Comparison of ENCODE assay signal across 25 mouse cellular contexts in the genomic region with DNA sequence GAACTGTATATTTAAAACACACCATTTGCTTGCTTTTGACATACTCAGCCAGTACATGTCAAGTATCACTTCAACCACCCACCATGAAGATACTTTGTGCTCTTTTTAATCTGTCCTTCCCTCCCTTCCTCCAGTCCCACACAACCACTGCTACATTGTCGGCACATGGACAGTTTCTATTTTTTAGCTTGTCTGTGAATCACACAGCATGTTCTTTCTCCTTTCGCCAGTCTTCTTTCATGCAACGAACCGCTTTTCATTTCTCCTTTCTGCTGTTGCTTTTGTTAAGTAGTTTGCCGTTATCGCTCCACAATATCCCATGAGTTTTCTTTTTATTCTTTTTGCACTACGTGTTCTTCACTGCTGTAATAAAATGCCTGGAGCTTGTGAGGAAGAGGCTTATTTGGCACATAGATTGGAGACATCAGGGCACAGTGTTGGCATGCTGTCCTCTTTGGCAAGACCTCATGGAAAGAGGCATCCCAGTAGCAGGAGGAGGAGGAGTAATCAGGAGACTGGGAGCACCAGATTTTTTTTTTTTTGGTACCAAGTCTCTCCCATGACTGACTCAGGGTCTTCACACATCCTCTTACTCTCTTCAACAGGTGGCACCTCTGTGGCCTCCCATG. TPM values are rescaled to one million over a fixed set of nuclear protein-coding genes. Genes with fewer than 3 reads are reported as not detected.
A peak's percentile ranks its signal among the peaks of the same experiment; 100 is the strongest.
DNase-seq lines count a peak whose midpoint lies in the region; ATAC-seq lines count a peak whose summit lies in the region.
"Had no signal": no experiment of that assay in that cellular context is flagged by ENCODE, and none has a peak within 500 bp of the region (broad histone marks: within the 10 kb centered on the region; RNA-seq: fewer than 3 reads in every experiment).

No protein-coding gene starts in this region.

- H3K4me2 ChIP-seq in heart, embryonic 11.5 days: no peak overlapping the region
- H3K4me2 ChIP-seq in midbrain, embryonic 11.5 days: no peak overlapping the region
- H3K4me2 ChIP-seq: embryonic facial prominence, embryonic 12.5 days; embryonic facial prominence, embryonic 15.5 days; heart, embryonic 12.5 days; heart, embryonic 15.5 days; hindbrain, embryonic 13.5 days had no signal

- ATAC-seq in heart, embryonic 11.5 days (replicated peaks; ENCODE audit: insufficient number of reproducible peaks, low FRiP score, low TSS enrichment): no peak
- no peak for ATAC-seq in midbrain, embryonic 11.5 days (ENCODE audit: low FRiP score)
- ATAC-seq: CD4-positive, CD25-positive, alpha-beta regulatory T cell, adult 4 months; forebrain, embryonic 14.5 days; forebrain, postnatal 0 days; hindbrain, embryonic 16.5 days had no signal

- WGBS in heart, embryonic 11.5 days (ENCODE audit: insufficient replicate concordance): 85% methylated on average over 7 of the region's 7 CpGs
- WGBS in midbrain, embryonic 11.5 days: 95% methylated on average over 7 of the region's 7 CpGs
- WGBS in midbrain, embryonic 10.5 days: 94% methylated on average over 7 of the region's 7 CpGs

- peaks cover 16% of the 10 kb centered on the region for H3K4me1 ChIP-seq in heart, embryonic 11.5 days (ENCODE audit: control insufficient read depth, insufficient read depth, low read length)
- no peaks in the 10 kb centered on the region for H3K4me1 ChIP-seq in midbrain, embryonic 11.5 days (ENCODE audit: control insufficient read depth, insufficient read depth, low read length)
- H3K4me1 ChIP-seq in midbrain, embryonic 10.5 days: peaks cover 35% of the 10 kb centered on the region

- DNase-seq in heart, adult 11 months: peak; percentile 52
- DNase-seq in midbrain, embryonic 11.5 days (ENCODE audit: low spot score, missing footprints): peak; percentile 28
- DNase-seq in midbrain, embryonic 10.5 days (ENCODE audit: low spot score): no peak
- peak; percentile 68 for DNase-seq in brain, adult 2 months (ENCODE audit: low read depth, low spot score)
- peak; percentile 47 for DNase-seq in telencephalon, adult 2 months (ENCODE audit: low read depth, low spot score)
- DNase-seq: adrenal gland, adult 2 months; adrenal gland, postnatal 14 days; cerebellum, adult 11-12 months; cerebellum, adult 8-10 months; cerebellum, postnatal 14 days; forebrain, postnatal 0 days; gastrocnemius, postnatal 10 days; gastrocnemius, postnatal 36 days; heart, postnatal 10 days; heart, postnatal 36 days had no signal

- H3K9me3 ChIP-seq in heart, embryonic 11.5 days (replicated peaks; ENCODE audit: control insufficient read depth, low read length): no peaks in the 10 kb centered on the region
- H3K9me3 ChIP-seq in midbrain, embryonic 11.5 days (ENCODE audit: control insufficient read depth, low read length): no peaks in the 10 kb centered on the region
- H3K9me3 ChIP-seq in midbrain, embryonic 10.5 days (replicated peaks): no peaks in the 10 kb centered on the region
- H3K9me3 ChIP-seq: embryonic facial prominence, embryonic 12.5 days; embryonic facial prominence, embryonic 15.5 days; heart, embryonic 12.5 days; heart, embryonic 15.5 days; hindbrain, embryonic 10.5 days; hindbrain, embryonic 13.5 days had no signal

- no peaks in the 10 kb centered on the region for H3K36me3 ChIP-seq in heart, embryonic 11.5 days (ENCODE audit: control insufficient read depth, insufficient read depth, low read length)
- no peaks in the 10 kb centered on the region for H3K36me3 ChIP-seq in midbrain, embryonic 11.5 days (ENCODE audit: control insufficient read depth, insufficient read depth, low read length)
- no peaks in the 10 kb centered on the region for H3K36me3 ChIP-seq in midbrain, embryonic 10.5 days
- H3K36me3 ChIP-seq: embryonic facial prominence, embryonic 12.5 days; embryonic facial prominence, embryonic 15.5 days; heart, embryonic 12.5 days; heart, embryonic 15.5 days; hindbrain, embryonic 10.5 days; hindbrain, embryonic 13.5 days had no signal

- no peak overlapping the region for H3K9ac ChIP-seq in heart, embryonic 11.5 days (ENCODE audit: low read depth, low read length)
- no peak overlapping the region for H3K9ac ChIP-seq in midbrain, embryonic 11.5 days (ENCODE audit: low read length)
- H3K9ac ChIP-seq: embryonic facial prominence, embryonic 12.5 days; embryonic facial prominence, embryonic 15.5 days; forebrain, postnatal 0 days; heart, embryonic 12.5 days; heart, embryonic 15.5 days; hindbrain, embryonic 13.5 days had no signal

- H3K27ac ChIP-seq in heart, embryonic 11.5 days (ENCODE audit: low read depth, low read length): no peak overlapping the region
- H3K27ac ChIP-seq in midbrain, embryonic 11.5 days (ENCODE audit: low read depth, low read length): no peak overlapping the region
- no peak overlapping the region for H3K27ac ChIP-seq in midbrain, embryonic 10.5 days (replicated peaks)
- H3K27ac ChIP-seq: embryonic facial prominence, embryonic 12.5 days; embryonic facial prominence, embryonic 15.5 days; heart, embryonic 15.5 days; hindbrain, embryonic 10.5 days; hindbrain, embryonic 13.5 days had no signal

- no peak overlapping the region for H3K4me3 ChIP-seq in heart, embryonic 11.5 days (ENCODE audit: low read depth, low read length)
- no peak overlapping the region for H3K4me3 ChIP-seq in midbrain, embryonic 11.5 days (ENCODE audit: low read depth, low read length)
- H3K4me3 ChIP-seq in midbrain, embryonic 10.5 days: no peak overlapping the region
- H3K4me3 ChIP-seq: embryonic facial prominence, embryonic 12.5 days; embryonic facial prominence, embryonic 15.5 days; heart, embryonic 12.5 days; heart, embryonic 15.5 days; hindbrain, embryonic 10.5 days; hindbrain, embryonic 13.5 days had no signal

- no peaks in the 10 kb centered on the region for H3K27me3 ChIP-seq in heart, embryonic 11.5 days (ENCODE audit: control insufficient read depth, insufficient read depth, low read length)
- H3K27me3 ChIP-seq in midbrain, embryonic 11.5 days (ENCODE audit: control insufficient read depth, insufficient read depth, low read length): no peaks in the 10 kb centered on the region
- H3K27me3 ChIP-seq in midbrain, embryonic 10.5 days (ENCODE audit: low read depth, poor library complexity, severe bottlenecking): peaks cover 11% of the 10 kb centered on the region
- H3K27me3 ChIP-seq: embryonic facial prominence, embryonic 12.5 days; embryonic facial prominence, embryonic 15.5 days; heart, embryonic 12.5 days; heart, embryonic 15.5 days had no signal

RNA-seq across cellular contexts. Expression of a gene that starts 1.8 kb away (rescaled TPM):
- 20.9 and 21.5 TPM in 2 replicates for polyA plus RNA-seq in heart, embryonic 11.5 days (2014; fragmentation: Nextera tagmentation; extraction: Ambion mirVana)
- 5.5 and 7.8 TPM in 2 replicates for polyA plus RNA-seq in midbrain, embryonic 11.5 days (2014; fragmentation: Nextera tagmentation; extraction: Ambion mirVana)
- 8.5 and 11.4 TPM in 2 replicates for polyA plus RNA-seq in midbrain, embryonic 10.5 days (2016; fragmentation: Nextera tagmentation; extraction: Ambion mirVana)
